Mouse (Mus musculus) urinary bladder, adult 18-20 months (tissue): ENCODE data around the gene Lima1.
"Not testable (repeated sequence)": the region's sequence is repeated elsewhere in the genome, so short reads cannot be mapped to it uniquely, and the experiment has no call there.

Source experiments
- DNase-seq, 2 experiments: peaks; one replicate each; pipeline ENCODE4 v3.0.0; 2022; ENCODE audit warnings: low spot score in 2 of 2, mixed read lengths in 2 of 2

The Lima1 gene

GRCm38 (mm10) chr15:99834681-99835080 lies 40.6 kb downstream of the Lima1 start:
- no peak for DNase-seq

- DNase-seq, result no peak
These were observed 41.4 kb downstream of the Lima1 start for GRCm38 (mm10) chr15:99833648-99834454.

- DNase-seq, result no peak
These were observed 43.7 kb downstream of the Lima1 start for GRCm38 (mm10) chr15:99831535-99831934.

GRCm38 (mm10) chr15:99828061-99828460 lies 47.2 kb downstream of the Lima1 start:
- DNase-seq, result no peak

GRCm38 (mm10) chr15:99826210-99826888 lies 48.9 kb downstream of the Lima1 start:
- DNase-seq, result no peak

- no peak for DNase-seq
These were observed 50.0 kb downstream of the Lima1 start for GRCm38 (mm10) chr15:99825211-99825610.

- no peak for DNase-seq
These were observed 51.8 kb downstream of the Lima1 start for GRCm38 (mm10) chr15:99823322-99823898.

- DNase-seq, result not testable (repeated sequence)
These were observed 52.8 kb downstream of the Lima1 start for GRCm38 (mm10) chr15:99822501-99822900.

GRCm38 (mm10) chr15:99819621-99820279 lies 55.5 kb downstream of the Lima1 start:
- DNase-seq, result peak; percentile 52 to 70

GRCm38 (mm10) chr15:99819109-99819440 lies 56.2 kb downstream of the Lima1 start:
- no peak for DNase-seq

GRCm38 (mm10) chr15:99818321-99819108 lies 56.7 kb downstream of the Lima1 start:
- DNase-seq, result no peak

- peak in 1 of 2 experiments; percentile 48 for DNase-seq
These were observed 57.7 kb downstream of the Lima1 start for GRCm38 (mm10) chr15:99817343-99818235.

- DNase-seq, result no peak
These were observed 59.3 kb downstream of the Lima1 start for GRCm38 (mm10) chr15:99815999-99816398.

GRCm38 (mm10) chr15:99814554-99815260 lies 60.5 kb downstream of the Lima1 start:
- DNase-seq, result no peak

GRCm38 (mm10) chr15:99813639-99814038 lies 61.6 kb downstream of the Lima1 start:
- DNase-seq, result no peak

GRCm38 (mm10) chr15:99812097-99812496 lies 63.2 kb downstream of the Lima1 start:
- DNase-seq, result no peak

- DNase-seq, result no peak
These were observed 67.2 kb downstream of the Lima1 start for GRCm38 (mm10) chr15:99807776-99808735.

- DNase-seq, result no peak
These were observed 69.1 kb downstream of the Lima1 start for GRCm38 (mm10) chr15:99806171-99806570.

GRCm38 (mm10) chr15:99805673-99806072 lies 69.6 kb downstream of the Lima1 start:
- DNase-seq, result no peak
